Mouse (Mus musculus): ENCODE data around the gene Tns3. TPM values are rescaled to one million over a fixed set of nuclear protein-coding genes. Genes with fewer than 3 reads are reported as not detected.

Tns3 gene
- polyA plus RNA-seq, 1 experiment: 33.9 TPM

GRCm38 (mm10) chr11:8435101-8435500 is 229.2 kb downstream of the Tns3 start:
- H3K4me3 ChIP-seq (ENCODE audit: control insufficient read depth, insufficient read depth, low read length): no peak overlapping the region
- no peak overlapping the region for H3K27ac ChIP-seq (ENCODE audit: control insufficient read depth, insufficient read depth, low read length)
- no peaks in the 10 kb centered on the region for H3K4me1 ChIP-seq (replicated peaks; ENCODE audit: control insufficient read depth, insufficient read depth, low read length)
- no peaks in the 10 kb centered on the region for H3K27me3 ChIP-seq (ENCODE audit: control insufficient read depth, insufficient read depth, low read length)
- WGBS: 98% methylated on average over 6 of the region's 6 CpGs
- H3K36me3 ChIP-seq (ENCODE audit: control insufficient read depth, insufficient read depth, low read length): no peaks in the 10 kb centered on the region
- no peak for DNase-seq
- TF ChIP-seq POLR2A (IDR thresholded peaks at IDR 0.05; ENCODE audit: control insufficient read depth, extremely low read depth, insufficient read depth, low read length, poor library complexity) (no peak), CTCF (IDR thresholded peaks at IDR 0.05; ENCODE audit: borderline replicate concordance, control insufficient read depth, extremely low read depth, insufficient read depth, low read length, poor library complexity) (no peak)

- no peak overlapping the region for H3K4me3 ChIP-seq (ENCODE audit: control insufficient read depth, insufficient read depth, low read length)
- H3K36me3 ChIP-seq (ENCODE audit: control insufficient read depth, insufficient read depth, low read length): no peaks in the 10 kb centered on the region
- H3K27ac ChIP-seq (ENCODE audit: control insufficient read depth, insufficient read depth, low read length): no peak overlapping the region
- TF ChIP-seq CTCF (IDR thresholded peaks at IDR 0.05; ENCODE audit: borderline replicate concordance, control insufficient read depth, extremely low read depth, insufficient read depth, low read length, poor library complexity): no peak
- no peak for TF ChIP-seq POLR2A (IDR thresholded peaks at IDR 0.05; ENCODE audit: control insufficient read depth, extremely low read depth, insufficient read depth, low read length, poor library complexity)
- 95% methylated on average over 6 of the region's 6 CpGs for WGBS
- no peaks in the 10 kb centered on the region for H3K27me3 ChIP-seq (ENCODE audit: control insufficient read depth, insufficient read depth, low read length)
- no peak for DNase-seq
- H3K4me1 ChIP-seq (replicated peaks; ENCODE audit: control insufficient read depth, insufficient read depth, low read length): no peaks in the 10 kb centered on the region
Observed at GRCm38 (mm10) chr11:8434366-8434765, 230.0 kb downstream of the Tns3 start.

GRCm38 (mm10) chr11:8433443-8433842 is 230.9 kb downstream of the Tns3 start:
- Histone ChIP-seq H3K27me3 (ENCODE audit: control insufficient read depth, insufficient read depth, low read length) (no peaks in the 10 kb centered on the region), H3K4me3 (ENCODE audit: control insufficient read depth, insufficient read depth, low read length) (no peak overlapping the region), H3K36me3 (ENCODE audit: control insufficient read depth, insufficient read depth, low read length) (no peaks in the 10 kb centered on the region), H3K4me1 (replicated peaks; ENCODE audit: control insufficient read depth, insufficient read depth, low read length) (peaks cover 4% of the 10 kb centered on the region; the same call in 1 of the 2 replicates), H3K27ac (ENCODE audit: control insufficient read depth, insufficient read depth, low read length) (no peak overlapping the region)
- no peak for DNase-seq
- 95% methylated on average over 9 of the region's 9 CpGs for WGBS
- TF ChIP-seq CTCF (IDR thresholded peaks at IDR 0.05; ENCODE audit: borderline replicate concordance, control insufficient read depth, extremely low read depth, insufficient read depth, low read length, poor library complexity) (no peak), POLR2A (IDR thresholded peaks at IDR 0.05; ENCODE audit: control insufficient read depth, extremely low read depth, insufficient read depth, low read length, poor library complexity) (no peak)

GRCm38 (mm10) chr11:8432941-8433340 is 231.4 kb downstream of the Tns3 start:
- H3K36me3 ChIP-seq (ENCODE audit: control insufficient read depth, insufficient read depth, low read length): no peaks in the 10 kb centered on the region
- TF ChIP-seq CTCF (IDR thresholded peaks at IDR 0.05; ENCODE audit: borderline replicate concordance, control insufficient read depth, extremely low read depth, insufficient read depth, low read length, poor library complexity): no peak
- TF ChIP-seq POLR2A (IDR thresholded peaks at IDR 0.05; ENCODE audit: control insufficient read depth, extremely low read depth, insufficient read depth, low read length, poor library complexity): no peak
- no peak overlapping the region for H3K4me3 ChIP-seq (ENCODE audit: control insufficient read depth, insufficient read depth, low read length)
- WGBS: 93% methylated on average over 8 of the region's 8 CpGs
- no peak for DNase-seq
- H3K27me3 ChIP-seq (ENCODE audit: control insufficient read depth, insufficient read depth, low read length): no peaks in the 10 kb centered on the region
- H3K4me1 ChIP-seq (replicated peaks; ENCODE audit: control insufficient read depth, insufficient read depth, low read length): peaks cover 4% of the 10 kb centered on the region; the same call in 1 of the 2 replicates
- H3K27ac ChIP-seq (ENCODE audit: control insufficient read depth, insufficient read depth, low read length): no peak overlapping the region

GRCm38 (mm10) chr11:8427660-8428059 is 236.7 kb downstream of the Tns3 start:
- TF ChIP-seq CTCF (IDR thresholded peaks at IDR 0.05; ENCODE audit: borderline replicate concordance, control insufficient read depth, extremely low read depth, insufficient read depth, low read length, poor library complexity) (no peak), POLR2A (IDR thresholded peaks at IDR 0.05; ENCODE audit: control insufficient read depth, extremely low read depth, insufficient read depth, low read length, poor library complexity) (no peak)
- Histone ChIP-seq H3K4me3 (ENCODE audit: control insufficient read depth, insufficient read depth, low read length) (no peak overlapping the region), H3K36me3 (ENCODE audit: control insufficient read depth, insufficient read depth, low read length) (no peaks in the 10 kb centered on the region), H3K4me1 (replicated peaks; ENCODE audit: control insufficient read depth, insufficient read depth, low read length) (peaks cover 8% of the 10 kb centered on the region), H3K27me3 (ENCODE audit: control insufficient read depth, insufficient read depth, low read length) (no peaks in the 10 kb centered on the region), H3K27ac (ENCODE audit: control insufficient read depth, insufficient read depth, low read length) (no peak overlapping the region)
- WGBS: 92% methylated on average over 11 of the region's 11 CpGs
- no peak for DNase-seq

- Histone ChIP-seq H3K27me3 (ENCODE audit: control insufficient read depth, insufficient read depth, low read length) (no peaks in the 10 kb centered on the region), H3K27ac (ENCODE audit: control insufficient read depth, insufficient read depth, low read length) (no peak overlapping the region), H3K4me3 (ENCODE audit: control insufficient read depth, insufficient read depth, low read length) (no peak overlapping the region), H3K4me1 (replicated peaks; ENCODE audit: control insufficient read depth, insufficient read depth, low read length) (peaks cover 8% of the 10 kb centered on the region), H3K36me3 (ENCODE audit: control insufficient read depth, insufficient read depth, low read length) (no peaks in the 10 kb centered on the region)
- 96% methylated on average over 5 of the region's 5 CpGs for WGBS
- no peak for DNase-seq
- TF ChIP-seq CTCF (IDR thresholded peaks at IDR 0.05; ENCODE audit: borderline replicate concordance, control insufficient read depth, extremely low read depth, insufficient read depth, low read length, poor library complexity): no peak
- TF ChIP-seq POLR2A (IDR thresholded peaks at IDR 0.05; ENCODE audit: control insufficient read depth, extremely low read depth, insufficient read depth, low read length, poor library complexity): no peak
Observed at GRCm38 (mm10) chr11:8425226-8425570, 239.1 kb downstream of the Tns3 start.

Measured in thymus, adult 2 months (tissue).